8 mouse cellular contexts compared by ENCODE assay signal in genomic region chr16:4879101-4879707, GRCm38 (mm10). TPM values are rescaled to one million over a fixed set of nuclear protein-coding genes. Genes with fewer than 3 reads are reported as not detected.
DNase-seq lines count a peak whose midpoint lies in the region; ATAC-seq and TF ChIP-seq lines count a peak whose summit lies in the region.

No protein-coding gene starts in this region.

- H3K4me3 ChIP-seq in C2C12 (ENCODE audit: insufficient read depth, poor library complexity, severe bottlenecking) = peak overlapping the region; percentile 80
- H3K4me3 ChIP-seq in hindbrain, embryonic 10.5 days = peak overlapping the region; percentile 96
- H3K4me3 ChIP-seq in limb, embryonic 11.5 days (ENCODE audit: low read depth, low read length) = peak overlapping the region; percentile 86
- H3K4me3 ChIP-seq in midbrain, postnatal 0 days (ENCODE audit: low read depth, low read length) = peak overlapping the region; percentile 78

- WGBS in hindbrain, embryonic 10.5 days = under 1% methylated on average over 54 of the region's 54 CpGs
- under 1% methylated on average over 54 of the region's 54 CpGs for WGBS in limb, embryonic 11.5 days
- WGBS in midbrain, postnatal 0 days = under 1% methylated on average over 53 of the region's 54 CpGs

- peaks cover 38% of the 10 kb centered on the region for H3K79me2 ChIP-seq in C2C12 (ENCODE audit: control insufficient read depth, insufficient read depth)

- H3K9me3 ChIP-seq in hindbrain, embryonic 10.5 days = no peaks in the 10 kb centered on the region
- H3K9me3 ChIP-seq in limb, embryonic 11.5 days (ENCODE audit: control insufficient read depth, low read length) = no peaks in the 10 kb centered on the region
- H3K9me3 ChIP-seq in midbrain, postnatal 0 days (ENCODE audit: low read length) = no peaks in the 10 kb centered on the region

- DNase-seq in gastrocnemius, postnatal 25 days = peak; percentile 57
- no peak for DNase-seq in gastrocnemius, postnatal 10 days
- peak; percentile 70 for DNase-seq in cerebellum, adult 9-10 months
- no peak for DNase-seq in hindbrain, embryonic 10.5 days (ENCODE audit: low spot score)
- DNase-seq in limb, embryonic 11.5 days (ENCODE audit: low spot score) = peak; percentile 60
- peak; percentile 65 for DNase-seq in midbrain, postnatal 0 days (ENCODE audit: low spot score)
- DNase-seq in testis, postnatal 10 days (ENCODE audit: low spot score) = peak; percentile 72

- H3K79me3 ChIP-seq in C2C12 (ENCODE audit: low read depth) = peaks cover 18% of the 10 kb centered on the region

- peak; percentile 7; the same call in 1 of the 2 replicates for ATAC-seq in limb, embryonic 11.5 days (ENCODE audit: insufficient number of reproducible peaks, low FRiP score, low TSS enrichment, low read depth)
- ATAC-seq in midbrain, postnatal 0 days (ENCODE audit: low FRiP score) = peak; percentile 50

- H3ac ChIP-seq in C2C12 (ENCODE audit: control insufficient read depth, insufficient read length, low read depth) = peak overlapping the region; percentile 95

- peaks cover 18% of the 10 kb centered on the region for H3K36me3 ChIP-seq in C2C12 (ENCODE audit: control insufficient read depth, insufficient read depth)
- H3K36me3 ChIP-seq in hindbrain, embryonic 10.5 days = peaks cover 23% of the 10 kb centered on the region
- H3K36me3 ChIP-seq in limb, embryonic 11.5 days (ENCODE audit: control insufficient read depth, insufficient read depth, low read length) = peaks cover 6% of the 10 kb centered on the region
- peaks cover 3% of the 10 kb centered on the region; the same call in 1 of the 2 replicates for H3K36me3 ChIP-seq in midbrain, postnatal 0 days (ENCODE audit: insufficient read depth, low read length)

- TF ChIP-seq CTCF in C2C12 (IDR thresholded peaks at IDR 0.05; ENCODE audit: control insufficient read depth, insufficient read depth, insufficient read length) = no peak
- no peak for TF ChIP-seq CTCF in midbrain, postnatal 0 days (IDR thresholded peaks at IDR 0.05)

- H3K9ac ChIP-seq in limb, embryonic 11.5 days (ENCODE audit: low read length) = peak overlapping the region; percentile 82
- peak overlapping the region; percentile 89 for H3K9ac ChIP-seq in midbrain, postnatal 0 days (replicated peaks; ENCODE audit: low read length, poor library complexity, severe bottlenecking)

- no peaks in the 10 kb centered on the region for H3K27me3 ChIP-seq in C2C12 (ENCODE audit: control insufficient read depth, insufficient read depth, insufficient read length)
- no peaks in the 10 kb centered on the region for H3K27me3 ChIP-seq in hindbrain, embryonic 10.5 days (ENCODE audit: insufficient read depth, poor library complexity, severe bottlenecking)
- H3K27me3 ChIP-seq in limb, embryonic 11.5 days (ENCODE audit: control insufficient read depth, insufficient read depth, low read length) = no peaks in the 10 kb centered on the region
- no peaks in the 10 kb centered on the region for H3K27me3 ChIP-seq in midbrain, postnatal 0 days (ENCODE audit: insufficient read depth, low read length)

- peak overlapping the region; percentile 82 for H3K4me2 ChIP-seq in limb, embryonic 11.5 days (ENCODE audit: low read depth, severe bottlenecking)
- H3K4me2 ChIP-seq in midbrain, postnatal 0 days (ENCODE audit: low read depth, low read length, poor library complexity, severe bottlenecking) = peak overlapping the region; percentile 72

- H3K4me1 ChIP-seq in hindbrain, embryonic 10.5 days (replicated peaks) = peaks cover 37% of the 10 kb centered on the region
- peaks cover 14% of the 10 kb centered on the region; the same call in 1 of the 2 replicates for H3K4me1 ChIP-seq in limb, embryonic 11.5 days (ENCODE audit: control insufficient read depth, insufficient read depth, low read length)
- H3K4me1 ChIP-seq in midbrain, postnatal 0 days (ENCODE audit: insufficient read depth, low read length) = peaks cover 20% of the 10 kb centered on the region

- peak overlapping the region; percentile 92 for H3K27ac ChIP-seq in hindbrain, embryonic 10.5 days
- H3K27ac ChIP-seq in limb, embryonic 11.5 days (replicated peaks; ENCODE audit: low read depth, low read length) = peak overlapping the region; percentile 96
- H3K27ac ChIP-seq in midbrain, postnatal 0 days (ENCODE audit: low read depth, low read length) = peak overlapping the region; percentile 98

TF ChIP-seq in C2C12, 6 proteins besides CTCF, POLR2A, EP300 and RAD21:
- TF ChIP-seq MYOD1 (IDR thresholded peaks at IDR 0.05; ENCODE audit: control insufficient read depth, insufficient read length, low read depth) (no peak), FOSL1 (IDR thresholded peaks at IDR 0.05; ENCODE audit: insufficient read depth, low read length, poor library complexity, severe bottlenecking) (no peak), CEBPB (IDR thresholded peaks at IDR 0.05; ENCODE audit: low read depth) (no peak), MYOG (IDR thresholded peaks at IDR 0.05; ENCODE audit: control insufficient read depth, extremely low read depth, insufficient read length) (no peak), MAX (IDR thresholded peaks at IDR 0.05) (no peak), USF1 (IDR thresholded peaks at IDR 0.05; ENCODE audit: low read depth) (no peak)

RNA-seq across cellular contexts. Expression of gene Ubald1, which starts 0.9 kb away (rescaled TPM):
- total RNA-seq in gastrocnemius, postnatal 25 days (2021) = 10 to 100 TPM; 26.1 to 27.0 TPM
- total RNA-seq in gastrocnemius, postnatal 10 days (2021) = 10 to 100 TPM; 28.1 to 33.4 TPM
- polyA plus RNA-seq in C2C12 (2012; fragmentation: generic; extraction: Trizol) = 63.2 TPM
- 33.1 and 41.3 TPM in 2 replicates for polyA plus RNA-seq in hindbrain, embryonic 10.5 days (2016; fragmentation: Nextera tagmentation; extraction: Ambion mirVana)
- polyA plus RNA-seq in limb, embryonic 11.5 days (2014; fragmentation: Nextera tagmentation; extraction: Ambion mirVana) = 32.0 and 36.4 TPM in 2 replicates
- 30.3 and 35.0 TPM in 2 replicates for total RNA-seq in midbrain, postnatal 0 days (2014; rRNA removed)
- polyA plus RNA-seq in midbrain, postnatal 0 days (2015; fragmentation: Nextera tagmentation; extraction: Ambion mirVana) = 79.9 and 82.5 TPM in 2 replicates

RNA-seq across cellular contexts. Expression of gene Mgrn1, which starts 6.8 kb away (rescaled TPM):
- total RNA-seq in gastrocnemius, postnatal 25 days (2021) = 10 to 100 TPM; 51.5 to 55.2 TPM
- total RNA-seq in gastrocnemius, postnatal 10 days (2021) = 10 to 100 TPM; 62.2 to 68.4 TPM
- polyA plus RNA-seq in C2C12 (2012; fragmentation: generic; extraction: Trizol) = 50.3 TPM
- 71.6 and 80.8 TPM in 2 replicates for polyA plus RNA-seq in hindbrain, embryonic 10.5 days (2016; fragmentation: Nextera tagmentation; extraction: Ambion mirVana)
- 79.3 and 79.6 TPM in 2 replicates for polyA plus RNA-seq in limb, embryonic 11.5 days (2014; fragmentation: Nextera tagmentation; extraction: Ambion mirVana)
- 199 and 221 TPM in 2 replicates for total RNA-seq in midbrain, postnatal 0 days (2014; rRNA removed)
- 117 and 127 TPM in 2 replicates for polyA plus RNA-seq in midbrain, postnatal 0 days (2015; fragmentation: Nextera tagmentation; extraction: Ambion mirVana)

RNA-seq across cellular contexts. Expression of gene 4930562C15Rik, which starts 44.0 kb away (rescaled TPM):
- total RNA-seq in gastrocnemius, postnatal 25 days (2021) = not detected
- total RNA-seq in gastrocnemius, postnatal 10 days (2021) = not detected
- polyA plus RNA-seq in C2C12 (2012; fragmentation: generic; extraction: Trizol) = 0.14 TPM
- polyA plus RNA-seq in hindbrain, embryonic 10.5 days (2016; fragmentation: Nextera tagmentation; extraction: Ambion mirVana) = 0.51 and 0.55 TPM in 2 replicates
- polyA plus RNA-seq in limb, embryonic 11.5 days (2014; fragmentation: Nextera tagmentation; extraction: Ambion mirVana) = 0.81 and 0.93 TPM in 2 replicates
- not detected in 2 replicates for total RNA-seq in midbrain, postnatal 0 days (2014; rRNA removed)
- 0.47 TPM in 1 of 2 replicates, not detected in the other for polyA plus RNA-seq in midbrain, postnatal 0 days (2015; fragmentation: Nextera tagmentation; extraction: Ambion mirVana)

RNA-seq across cellular contexts. Expression of gene Nudt16l1, which starts 59.4 kb away (rescaled TPM):
- 10 to 100 TPM; 11.2 to 18.2 TPM for total RNA-seq in gastrocnemius, postnatal 25 days (2021)
- total RNA-seq in gastrocnemius, postnatal 10 days (2021) = 10 to 100 TPM; 32.6 to 35.2 TPM
- polyA plus RNA-seq in C2C12 (2012; fragmentation: generic; extraction: Trizol) = 59.6 TPM
- 141 and 145 TPM in 2 replicates for polyA plus RNA-seq in hindbrain, embryonic 10.5 days (2016; fragmentation: Nextera tagmentation; extraction: Ambion mirVana)
- 163 and 172 TPM in 2 replicates for polyA plus RNA-seq in limb, embryonic 11.5 days (2014; fragmentation: Nextera tagmentation; extraction: Ambion mirVana)
- total RNA-seq in midbrain, postnatal 0 days (2014; rRNA removed) = 46.7 and 48.6 TPM in 2 replicates
- polyA plus RNA-seq in midbrain, postnatal 0 days (2015; fragmentation: Nextera tagmentation; extraction: Ambion mirVana) = 103 and 117 TPM in 2 replicates

Comparison
In these comparisons a context has a peak if more than half of its experiments do, and no peak if none do; other contexts are left out.
1. DNase-seq: peak in gastrocnemius, postnatal 25 days (single experiment), cerebellum, adult 9-10 months (single experiment), limb, embryonic 11.5 days (single experiment), midbrain, postnatal 0 days (single experiment) and testis, postnatal 10 days (single experiment); none in gastrocnemius, postnatal 10 days (single experiment) and hindbrain, embryonic 10.5 days (single experiment).
2. Peak in every context shown above with its lines, with median percentiles within 50 percentile points of each other: H3K4me3 ChIP-seq and H3K27ac ChIP-seq.